Mouse (Mus musculus) intestine, embryonic 15.5 days (tissue): ENCODE data around the gene Gm37240. TPM values are rescaled to one million over a fixed set of nuclear protein-coding genes. Genes with fewer than 3 reads are reported as not detected.

Experiments
- ATAC-seq: fragments of 200-750 bp; cut with Nextera tagmentation; 2 replicates; pipeline ENCODE4 v1.8.0; 2017; ENCODE audit warnings: moderate TSS enrichment, moderate library complexity
- H3K27ac ChIP-seq: fragments of 300-500 bp; sonication (generic); 2 replicates; pipeline ENCODE4 v1.5.1; 2015; ENCODE audit warnings: mild to moderate bottlenecking, inconsistent platforms
- H3K27me3 ChIP-seq: fragments of 300-500 bp; sonication (generic); replicated peaks from 2 replicates; pipeline ENCODE4 v1.6.1; 2015; ENCODE audit warnings: inconsistent platforms
- H3K36me3 ChIP-seq: fragments of 300-500 bp; sonication (generic); 2 replicates; pipeline ENCODE4 v1.6.1; 2015; ENCODE audit warnings: inconsistent platforms
- H3K4me1 ChIP-seq: fragments of 300-500 bp; sonication (generic); replicated peaks from 2 replicates; pipeline ENCODE4 v1.6.1; 2015; ENCODE audit warnings: inconsistent platforms
- H3K4me2 ChIP-seq: fragments of 300-500 bp; sonication (generic); replicated peaks from 2 replicates; pipeline ENCODE4 v1.6.1; 2015; ENCODE audit warnings: mild to moderate bottlenecking, inconsistent platforms
- H3K4me3 ChIP-seq: fragments of 300-500 bp; sonication (generic); replicated peaks from 2 replicates; pipeline ENCODE4 v1.5.1; 2015; ENCODE audit warnings: inconsistent platforms
- H3K9ac ChIP-seq: fragments of 300-500 bp; sonication (generic); 2 replicates; pipeline ENCODE4 v1.6.1; 2015; ENCODE audit warnings: inconsistent platforms
- H3K9me3 ChIP-seq: fragments of 300-500 bp; sonication (generic); 2 replicates; pipeline ENCODE4 v1.6.1; 2016; ENCODE audit warnings: inconsistent platforms
- WGBS: fragments of 180-500 bp; shearing (Covaris S2); methylation state at CpG from one replicate; pipeline ENCODE4 v1.1.7; 2015; 5-methylcytosine and 5-hydroxymethylcytosine counted together
- microRNA counts: library from miRNA; unstranded; fragments of <30 nt; microRNA quantifications from one replicate; lab custom pipeline; 2016
- polyA plus RNA-seq: library from polyadenylated mRNA; unstranded; fragments of >200 nt; fragmentation: Nextera tagmentation; extraction: Ambion mirVana; gene quantifications from 2 replicates; pipeline ENCODE4 v1.2.1, GENCODE M21; 2015

Gm37240 gene
- polyA plus RNA-seq, 1 experiment from 2014 or later: 6.5 TPM

DNA sequence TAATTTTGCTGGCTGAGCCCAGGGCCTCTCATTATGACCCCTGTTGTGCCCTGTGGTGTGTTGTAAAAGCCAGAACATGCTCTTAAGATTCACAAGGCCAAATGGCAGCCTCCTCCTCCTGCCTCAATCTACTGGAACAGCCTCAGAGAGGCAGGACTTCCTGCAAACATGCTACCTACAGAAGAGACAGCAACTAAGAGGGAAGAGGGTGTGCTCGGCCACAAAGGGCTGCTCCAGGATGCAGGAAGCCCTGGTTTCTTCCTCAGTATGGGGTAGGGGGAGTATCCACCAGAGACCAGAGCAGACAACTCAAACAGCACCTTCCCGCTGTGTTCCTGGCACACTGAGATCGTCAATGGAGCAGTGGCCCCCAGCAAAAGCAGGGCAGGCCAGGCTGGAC, 1426.8 kb downstream of the Gm37240 start:
- peak overlapping the region; percentile 67 for H3K27ac ChIP-seq
- H3K9ac ChIP-seq: no peak overlapping the region
- no peaks in the 10 kb centered on the region for H3K36me3 ChIP-seq
- no peaks in the 10 kb centered on the region for H3K27me3 ChIP-seq
- no peaks in the 10 kb centered on the region for H3K9me3 ChIP-seq
- WGBS: 35% methylated on average over 3 of the region's 3 CpGs
- H3K4me1 ChIP-seq: peaks cover 25% of the 10 kb centered on the region
- no peak; the same call in none of the 2 replicates for ATAC-seq
- no peak overlapping the region for H3K4me3 ChIP-seq
- H3K4me2 ChIP-seq: peak overlapping the region; percentile 30

DNA sequence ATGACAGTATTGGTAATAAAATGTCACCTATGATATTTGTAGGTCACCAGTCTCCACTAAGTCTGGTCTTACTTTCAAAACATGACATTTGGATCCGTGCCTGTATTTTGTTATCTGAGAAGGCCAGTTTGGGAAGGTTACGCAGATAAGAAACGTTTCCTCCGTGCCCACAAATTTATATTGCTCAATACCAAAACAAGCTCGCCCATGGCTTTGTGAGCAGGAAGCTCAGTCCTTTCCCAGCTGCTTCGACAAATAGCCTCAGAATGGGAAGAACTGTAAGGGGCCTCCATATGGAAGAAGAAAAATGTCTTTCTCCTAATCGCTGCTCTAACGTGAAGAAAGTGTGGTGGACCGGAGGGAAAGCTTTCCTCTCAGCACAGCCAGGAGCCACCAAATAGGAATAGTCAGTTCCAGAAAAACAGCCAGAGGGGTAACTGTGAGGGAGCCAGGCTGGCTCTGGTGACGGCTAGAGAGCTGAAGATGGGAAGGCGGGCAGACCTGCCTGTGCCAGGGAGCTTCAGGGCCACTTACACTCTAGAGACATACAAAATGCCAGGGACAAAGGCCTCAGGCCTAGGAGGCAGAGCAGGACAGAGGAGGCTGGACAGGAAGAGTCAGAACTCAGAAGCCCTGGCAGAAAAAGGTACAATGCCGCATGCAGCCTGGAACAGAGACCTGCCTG, 1431.4 kb downstream of the Gm37240 start:
- Histone ChIP-seq H3K9me3 (no peaks in the 10 kb centered on the region), H3K27ac (no peak overlapping the region), H3K4me3 (no peak overlapping the region), H3K27me3 (no peaks in the 10 kb centered on the region), H3K36me3 (no peaks in the 10 kb centered on the region), H3K4me1 (peaks cover 16% of the 10 kb centered on the region), H3K9ac (no peak overlapping the region), H3K4me2 (no peak overlapping the region)
- ATAC-seq: no peak
- WGBS: 51% methylated on average over 12 of the region's 12 CpGs

DNA sequence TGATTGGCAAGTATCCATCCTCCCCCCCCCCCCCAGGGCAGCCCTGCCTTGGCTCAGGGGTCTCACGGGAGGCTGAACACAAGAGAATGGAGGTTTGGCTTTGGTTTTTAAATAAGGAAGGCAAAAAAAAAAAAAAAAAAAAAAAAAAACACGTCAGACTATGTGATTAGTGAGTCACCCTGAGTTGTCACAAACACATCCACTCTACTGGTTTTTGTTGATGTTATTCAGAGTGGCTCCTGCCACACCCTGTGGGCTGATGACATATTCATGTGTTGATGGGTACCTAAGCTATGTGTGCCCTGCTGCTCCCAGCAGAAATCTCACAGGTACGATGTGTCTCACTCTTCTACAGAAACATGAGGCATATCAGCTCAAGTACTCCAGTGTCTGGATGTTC, 1436.7 kb downstream of the Gm37240 start:
- H3K9ac ChIP-seq: no peak overlapping the region
- no peaks in the 10 kb centered on the region for H3K4me1 ChIP-seq
- H3K9me3 ChIP-seq: no peaks in the 10 kb centered on the region
- no peak overlapping the region for H3K4me3 ChIP-seq
- H3K4me2 ChIP-seq: no peak overlapping the region
- 69% methylated on average over 3 of the region's 3 CpGs for WGBS
- H3K27me3 ChIP-seq: no peaks in the 10 kb centered on the region
- H3K27ac ChIP-seq: no peak overlapping the region
- H3K36me3 ChIP-seq: no peaks in the 10 kb centered on the region; the same call in 1 of the 2 replicates
- no peak for ATAC-seq

DNA sequence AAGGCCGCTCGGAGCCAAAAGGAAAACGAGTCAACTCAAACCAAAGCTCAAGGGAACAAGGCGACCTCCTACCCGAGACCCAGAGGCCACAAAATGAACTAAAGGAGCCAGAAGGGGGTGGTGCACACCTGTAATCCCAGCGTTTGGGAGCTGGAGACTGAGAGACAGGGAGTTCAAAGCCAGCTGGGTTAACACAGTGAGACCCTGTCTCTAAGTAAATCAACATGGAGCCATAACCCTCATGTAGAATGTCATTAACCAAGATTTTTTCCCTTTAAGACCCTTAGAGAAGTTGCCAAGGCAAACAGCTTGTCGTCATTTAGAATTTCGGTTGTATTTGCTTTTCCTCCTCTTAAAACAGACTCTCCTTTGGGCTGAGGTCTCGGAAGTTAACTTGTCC, 1438.3 kb downstream of the Gm37240 start:
- Histone ChIP-seq H3K9me3 (no peaks in the 10 kb centered on the region), H3K27me3 (no peaks in the 10 kb centered on the region), H3K27ac (no peak overlapping the region), H3K36me3 (no peaks in the 10 kb centered on the region; the same call in 1 of the 2 replicates), H3K4me3 (no peak overlapping the region), H3K9ac (no peak overlapping the region), H3K4me1 (no peaks in the 10 kb centered on the region), H3K4me2 (no peak overlapping the region)
- WGBS: 79% methylated on average over 9 of the region's 9 CpGs
- ATAC-seq: no peak

DNA sequence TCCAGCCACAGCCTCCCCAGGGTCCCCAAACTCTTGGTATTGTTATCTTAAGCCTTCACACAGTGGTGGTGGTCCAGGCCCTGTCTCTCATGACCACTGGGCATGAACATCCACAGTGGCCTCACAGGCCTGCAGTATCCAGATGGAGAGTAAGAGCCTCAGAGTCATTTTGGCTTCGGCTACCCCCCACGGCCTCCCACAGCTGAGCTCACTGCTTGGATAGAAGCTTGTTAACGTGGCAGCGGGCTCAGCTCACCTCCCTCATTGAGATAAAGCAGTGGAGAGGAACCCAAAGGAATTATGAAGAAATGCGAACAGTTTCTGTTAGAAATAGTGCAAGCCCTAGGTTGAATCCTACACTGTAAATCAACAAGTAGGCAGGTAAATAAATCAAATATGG, 1439.5 kb downstream of the Gm37240 start:
- 69% methylated on average over 5 of the region's 5 CpGs for WGBS
- Histone ChIP-seq H3K4me2 (no peak overlapping the region), H3K27ac (no peak overlapping the region), H3K9me3 (no peaks in the 10 kb centered on the region), H3K9ac (no peak overlapping the region), H3K27me3 (no peaks in the 10 kb centered on the region), H3K36me3 (no peaks in the 10 kb centered on the region; the same call in 1 of the 2 replicates), H3K4me3 (no peak overlapping the region), H3K4me1 (peaks cover 3% of the 10 kb centered on the region; the same call in 1 of the 2 replicates)
- no peak for ATAC-seq

MicroRNAs within 50 kb of the gene (microRNA counts, 519-probe panel; counts per million panel counts)
- microRNA mmu-miR-466k (lab: Ali Mortazavi, UCI): 1,846 counts per million, percentile 39 among the panel's probes with 10 or more counts

Other genes starting within 250 kb of the Gm37240 start
- 3.1 and 3.3 TPM in 2 replicates for gene Fam160a1, start 70.2 kb downstream of the Gm37240 start, polyA plus RNA-seq
- gene Glt28d2, start within 50 bp of the Gm37240 start, polyA plus RNA-seq: 2.0 and 2.7 TPM in 2 replicates
- 41.6 and 43.6 TPM in 2 replicates for gene Sh3d19, start 83.6 kb upstream of the Gm37240 start, polyA plus RNA-seq
- 0.15 and 0.47 TPM in 2 replicates for gene Prss48, start 115.0 kb upstream of the Gm37240 start, polyA plus RNA-seq